Mouse (Mus musculus) MEL (cell line): ENCODE results near the gene Bap1.

Source experiments
- CHD2 ChIP-seq: IDR thresholded peaks from 2 replicates; pipeline ENCODE4 v1.6.1; 2011; ENCODE audit warnings: low read length, improper control_type of control experiment
- CTCF ChIP-seq, 3 experiments: IDR thresholded peaks in 2 of 3; conservative IDR thresholded peaks in 1 of 3; 2 replicates each; pipeline ENCODE4 v1.5.1; 2011 to 2012; ENCODE audit warnings: low read length in 3 of 3, low read depth in 2 of 3, mild to moderate bottlenecking in 2 of 3, improper control_type of control experiment in 1 of 3, inconsistent platforms in 1 of 3, mixed read lengths in 1 of 3, moderate library complexity in 1 of 3; ENCODE audit not compliant: control insufficient read depth in 1 of 3, insufficient read depth in 1 of 3, poor library complexity in 1 of 3, severe bottlenecking in 1 of 3
- GATA1 ChIP-seq: IDR thresholded peaks from 2 replicates; pipeline ENCODE4 v1.6.1; 2011; ENCODE audit warnings: low read depth, low read length, improper control_type of control experiment
- HCFC1 ChIP-seq: IDR thresholded peaks from 2 replicates; pipeline ENCODE4 v1.6.1; 2012; ENCODE audit warnings: low read depth, mild to moderate bottlenecking, inconsistent platforms, low read length, improper control_type of control experiment, moderate library complexity
- MEF2A ChIP-seq: IDR thresholded peaks from 2 replicates; pipeline ENCODE4 v1.6.1; 2014; ENCODE audit warnings: low read depth, mild to moderate bottlenecking, inconsistent platforms, low read length, improper control_type of control experiment; ENCODE audit not compliant: poor library complexity, insufficient replicate concordance, severe bottlenecking; ENCODE audit errors: extremely low read depth
- POLR2A ChIP-seq, 2 experiments: IDR thresholded peaks; 2 replicates each; pipeline ENCODE4 v1.6.1; 2011 to 2012; ENCODE audit warnings: low read length in 2 of 2, mild to moderate bottlenecking in 2 of 2, control low read depth in 1 of 2, improper control_type of control experiment in 1 of 2, low read depth in 1 of 2, moderate library complexity in 1 of 2; ENCODE audit not compliant: control insufficient read depth in 1 of 2, insufficient read depth in 1 of 2, poor library complexity in 1 of 2
- SIN3A ChIP-seq: IDR thresholded peaks from 2 replicates; pipeline ENCODE4 v1.6.1; 2012; ENCODE audit warnings: low read length, improper control_type of control experiment, inconsistent platforms
- USF1 ChIP-seq: IDR thresholded peaks from 2 replicates; pipeline ENCODE4 v1.6.1; 2014; ENCODE audit warnings: low read depth, mild to moderate bottlenecking, inconsistent platforms, low read length, improper control_type of control experiment, moderate library complexity

- TF ChIP-seq USF1 (no peak), POLR2A (IDR thresholded peaks at IDR 0.05; ENCODE audit: control insufficient read depth in 1 of 2, insufficient read depth in 1 of 2, low read depth in 1 of 2, low read length in 2 of 2, poor library complexity in 1 of 2) (no peak), CTCF (IDR thresholded peaks at IDR 0.05 in 2 of 3, conservative IDR thresholded peaks at IDR 0.05 in 1 of 3; ENCODE audit: control insufficient read depth in 1 of 3, insufficient read depth in 1 of 3, low read depth in 2 of 3, low read length in 3 of 3, poor library complexity in 1 of 3, severe bottlenecking in 1 of 3) (no peak), CHD2 (no peak), HCFC1 (no peak), GATA1 (no peak), SIN3A (no peak), MEF2A (no peak)
Measured at GRCm38 (mm10) chr14:31269456-31270100, 18.3 kb downstream of the Bap1 start.
